Mouse (Mus musculus) heart, adult 8-10 months (tissue): ENCODE measurements around the gene Car10. TPM values are rescaled to one million over a fixed set of nuclear protein-coding genes. Genes with fewer than 3 reads are reported as not detected.

Experiments used
- DNase-seq: peaks from one replicate; pipeline ENCODE4 v3.0.0; 2022; ENCODE audit warnings: low spot score
- total RNA-seq, 4 experiments: library from RNA; stranded (reverse); gene quantifications; 2 replicates each; pipeline ENCODE4 v1.2.4; 2022

The Car10 gene
- total RNA-seq, result not detected

GRCm38 (mm10) chr11:93097941-93098828, at the start of gene Car10:
TSS of gene Car10 (plus strand) at chr11:93098028.
- no peak for DNase-seq

GRCm38 (mm10) chr11:93065021-93065420, 32.8 kb upstream of the Car10 start:
- DNase-seq, result no peak

GRCm38 (mm10) chr11:93065656-93066181, 32.1 kb upstream of the Car10 start:
- no peak for DNase-seq

- no peak for DNase-seq
Observed at GRCm38 (mm10) chr11:93095588-93095987, 2.2 kb upstream of the Car10 start.

- peak; percentile 1 for DNase-seq
Observed at GRCm38 (mm10) chr11:93097001-93097400, 827 bp upstream of the Car10 start.

GRCm38 (mm10) chr11:93097431-93097851, 387 bp upstream of the Car10 start:
- DNase-seq, result no peak

- no peak for DNase-seq
Observed at GRCm38 (mm10) chr11:93098933-93099381, 1.1 kb downstream of the Car10 start.

- no peak for DNase-seq
Observed at GRCm38 (mm10) chr11:93099431-93100370, 1.9 kb downstream of the Car10 start.

- no peak for DNase-seq
Observed at GRCm38 (mm10) chr11:93100606-93101005, 2.8 kb downstream of the Car10 start.

GRCm38 (mm10) chr11:93101106-93101505, 3.3 kb downstream of the Car10 start:
- DNase-seq, result no peak

- no peak for DNase-seq
Observed at GRCm38 (mm10) chr11:93102321-93102720, 4.5 kb downstream of the Car10 start.

GRCm38 (mm10) chr11:93103101-93103815, 5.4 kb downstream of the Car10 start:
- DNase-seq, result no peak

GRCm38 (mm10) chr11:93109451-93109850, 11.6 kb downstream of the Car10 start:
- DNase-seq, result peak; percentile 24

- DNase-seq, result no peak
Observed at GRCm38 (mm10) chr11:93120766-93121415, 23.1 kb downstream of the Car10 start.

GRCm38 (mm10) chr11:93123691-93124090, 25.9 kb downstream of the Car10 start:
- no peak for DNase-seq

- no peak for DNase-seq
Observed at GRCm38 (mm10) chr11:93126466-93126865, 28.6 kb downstream of the Car10 start.

- DNase-seq, result no peak
Observed at GRCm38 (mm10) chr11:93128481-93128880, 30.7 kb downstream of the Car10 start.

GRCm38 (mm10) chr11:93137841-93138240, 40.0 kb downstream of the Car10 start:
- no peak for DNase-seq

- DNase-seq, result no peak
Observed at GRCm38 (mm10) chr11:93141727-93142126, 43.9 kb downstream of the Car10 start.

- peak; percentile 20 for DNase-seq
Observed at GRCm38 (mm10) chr11:93144544-93144943, 46.7 kb downstream of the Car10 start.

GRCm38 (mm10) chr11:93154910-93155309, 57.1 kb downstream of the Car10 start:
- DNase-seq, result no peak
